Mouse (Mus musculus) cerebellum, postnatal 10 days (tissue): ENCODE data around the gene Sdk1.

ENCODE experiments used
- DNase-seq, 2 experiments: peaks; one replicate each; pipeline ENCODE4 v3.0.0; 2021; ENCODE audit warnings: mixed read lengths in 2 of 2

Gene Sdk1

GRCm38 (mm10) chr5:141344376-141344775 lies 103.1 kb downstream of the Sdk1 start:
- peak; percentile 75 to 81 for DNase-seq

- peak in 1 of 2 experiments; percentile 21 for DNase-seq
Observed at GRCm38 (mm10) chr5:141345476-141345875, 104.2 kb downstream of the Sdk1 start.

GRCm38 (mm10) chr5:141362676-141363075 lies 121.4 kb downstream of the Sdk1 start:
- DNase-seq, result no peak

GRCm38 (mm10) chr5:141363956-141364355 lies 122.7 kb downstream of the Sdk1 start:
- no peak for DNase-seq

GRCm38 (mm10) chr5:141368567-141368966 lies 127.3 kb downstream of the Sdk1 start:
- no peak for DNase-seq

- DNase-seq, result no peak
Observed at GRCm38 (mm10) chr5:141374797-141375196, 133.5 kb downstream of the Sdk1 start.

- DNase-seq, result peak in 1 of 2 experiments; percentile 6
Observed at GRCm38 (mm10) chr5:141379836-141380773, 138.8 kb downstream of the Sdk1 start.

GRCm38 (mm10) chr5:141380774-141381156 lies 139.5 kb downstream of the Sdk1 start:
- DNase-seq, result no peak

GRCm38 (mm10) chr5:141381581-141381980 lies 140.3 kb downstream of the Sdk1 start:
- DNase-seq, result no peak

- DNase-seq, result no peak
Observed at GRCm38 (mm10) chr5:141382246-141382835, 141.1 kb downstream of the Sdk1 start.

- DNase-seq, result peak; percentile 34 to 43
Observed at GRCm38 (mm10) chr5:141388451-141388850, 147.2 kb downstream of the Sdk1 start.

GRCm38 (mm10) chr5:141390541-141390940 lies 149.3 kb downstream of the Sdk1 start:
- no peak for DNase-seq

GRCm38 (mm10) chr5:141391153-141391552 lies 149.9 kb downstream of the Sdk1 start:
- no peak for DNase-seq

GRCm38 (mm10) chr5:141393846-141394245 lies 152.6 kb downstream of the Sdk1 start:
- DNase-seq, result no peak

- DNase-seq, result no peak
Observed at GRCm38 (mm10) chr5:141394586-141394985, 153.3 kb downstream of the Sdk1 start.

- peak; percentile 23 to 24 for DNase-seq
Observed at GRCm38 (mm10) chr5:141403741-141404140, 162.5 kb downstream of the Sdk1 start.

- no peak for DNase-seq
Observed at GRCm38 (mm10) chr5:141404651-141405050, 163.4 kb downstream of the Sdk1 start.

GRCm38 (mm10) chr5:141406926-141407325 lies 165.6 kb downstream of the Sdk1 start:
- DNase-seq, result no peak

GRCm38 (mm10) chr5:141413013-141413412 lies 171.7 kb downstream of the Sdk1 start:
- DNase-seq, result no peak

- peak; percentile 48 to 56 for DNase-seq
Observed at GRCm38 (mm10) chr5:141415644-141416243, 174.5 kb downstream of the Sdk1 start.

GRCm38 (mm10) chr5:141428132-141428531 lies 186.8 kb downstream of the Sdk1 start:
- DNase-seq, result no peak

GRCm38 (mm10) chr5:141433286-141433685 lies 192.0 kb downstream of the Sdk1 start:
- DNase-seq, result no peak

GRCm38 (mm10) chr5:141447247-141447646 lies 206.0 kb downstream of the Sdk1 start:
- no peak for DNase-seq

- DNase-seq, result no peak
Observed at GRCm38 (mm10) chr5:141463417-141463816, 222.1 kb downstream of the Sdk1 start.
